Comparison of ENCODE assay signal across 22 mouse cellular contexts in the genomic region with DNA sequence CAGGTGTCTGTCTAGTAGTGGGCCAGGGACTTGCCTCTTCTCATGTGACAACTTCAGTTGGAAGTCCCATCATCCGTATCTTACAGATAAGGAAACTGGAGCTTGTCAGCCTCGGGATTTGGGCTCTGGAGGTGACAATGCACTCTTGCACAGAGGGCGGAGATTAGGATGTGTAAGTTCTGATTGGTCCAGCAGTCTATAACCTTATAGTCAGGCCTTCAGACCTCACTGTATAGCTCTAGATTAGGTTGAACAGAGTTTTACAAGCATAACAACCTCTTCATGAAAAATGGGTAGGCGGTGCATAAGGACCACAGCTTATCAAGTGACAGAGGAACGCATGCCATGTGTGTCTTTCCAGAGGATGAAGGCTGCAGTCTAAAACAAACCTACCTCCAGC. TPM values are rescaled to one million over a fixed set of nuclear protein-coding genes. Genes with fewer than 3 reads are reported as not detected.
"Had no signal": no experiment of that assay in that cellular context is flagged by ENCODE, and none has a peak within 500 bp of the region (broad histone marks: within the 10 kb centered on the region; RNA-seq: fewer than 3 reads in every experiment).

No protein-coding gene starts in this region.

- H3K4me2 ChIP-seq: lung, embryonic 14.5 days; midbrain, embryonic 12.5 days; stomach, embryonic 15.5 days had no signal

- H3K27me3 ChIP-seq: midbrain, embryonic 12.5 days; stomach, embryonic 15.5 days had no signal

- DNase-seq: kidney, adult 9 months; kidney, postnatal 10 days; kidney, postnatal 4 days; lung, embryonic 14.5 days; lung, postnatal 10 days; lung, postnatal 4 days; right cerebral cortex, postnatal 14 days; thymus, postnatal 14 days had no signal

- H3K4me3 ChIP-seq: limb, embryonic 10.5 days; megakaryocyte, embryonic 14.5 days; midbrain, embryonic 12.5 days; stomach, embryonic 15.5 days had no signal

- H3K9me3 ChIP-seq: limb, embryonic 10.5 days; megakaryocyte, embryonic 14.5 days; midbrain, embryonic 12.5 days; stomach, embryonic 15.5 days had no signal

- ATAC-seq: inflammation-experienced regulatory T-cells, adult 6 months; intestine, postnatal 0 days; midbrain, embryonic 16.5 days had no signal

- H3K9ac ChIP-seq: lung, embryonic 14.5 days; midbrain, embryonic 12.5 days; stomach, embryonic 15.5 days had no signal

- H3K27ac ChIP-seq: limb, embryonic 10.5 days; midbrain, embryonic 12.5 days; stomach, embryonic 15.5 days had no signal

RNA-seq across cellular contexts. Expression of a gene that starts 6.7 kb away (rescaled TPM):
- total RNA-seq: layer of hippocampus, adult 8-10 months; layer of hippocampus, postnatal 14 days; left cerebral cortex, adult 18-20 months; left cerebral cortex, postnatal 10 days had no signal
- polyA plus RNA-seq: inflammation-experienced regulatory T-cells, adult 6 months; intestine, postnatal 0 days; limb, embryonic 10.5 days; limb, embryonic 14.5 days; lung, embryonic 14.5 days; midbrain, embryonic 16.5 days; neural tube, embryonic 14.5 days; spleen, adult 2 months had no signal
